Mouse (Mus musculus) urinary bladder, adult 2 months (tissue): Measurements from ENCODE around the gene Ak3. TPM values are rescaled to one million over a fixed set of nuclear protein-coding genes. Genes with fewer than 3 reads are reported as not detected.

ENCODE experiments used
- DNase-seq: peaks from one replicate; pipeline ENCODE4 v3.0.0; 2022; ENCODE audit warnings: low spot score
- polyA plus RNA-seq: library from polyadenylated mRNA; depleted of rRNA; stranded (reverse); fragments of >200 nt; gene quantifications from 2 replicates; pipeline ENCODE4 v1.2.3, GENCODE M21; 2012; rRNA removed

Gene Ak3
- polyA plus RNA-seq, 1 experiment = 96.5 TPM

DNA sequence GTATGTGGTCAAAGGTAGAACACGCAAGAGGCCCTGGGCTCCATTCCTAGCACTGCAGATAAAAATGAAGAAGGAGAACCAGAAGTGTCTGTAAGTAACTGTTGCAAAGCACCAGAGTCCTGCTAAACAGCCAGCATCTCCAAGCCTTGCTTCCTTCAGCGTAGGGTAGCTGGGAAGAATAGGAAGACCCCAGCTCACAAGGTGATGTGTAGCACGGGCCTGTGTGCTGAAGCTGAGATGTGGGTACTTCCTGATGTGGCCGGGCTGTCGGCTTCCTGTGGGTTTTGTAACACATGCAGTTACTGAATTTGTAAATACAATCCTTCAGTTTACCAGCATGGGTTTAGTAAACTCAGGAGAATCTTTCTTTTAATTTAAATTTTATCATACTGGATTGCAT lies 52.4 kb downstream of the Ak3 start:
- no peak for DNase-seq

- no peak for DNase-seq
Measured at GRCm38 (mm10) chr19:28994870-28995269, 52.9 kb downstream of the Ak3 start.

GRCm38 (mm10) chr19:28991391-28991790 lies 56.4 kb downstream of the Ak3 start:
- no peak for DNase-seq

GRCm38 (mm10) chr19:28990590-28991221 lies 57.1 kb downstream of the Ak3 start:
- DNase-seq = no peak

- peak; percentile 96 for DNase-seq
Measured at GRCm38 (mm10) chr19:28990194-28990589, 57.6 kb downstream of the Ak3 start, which contains the start of gene Cdc37l1. Gene Cdc37l1 (plus strand): TSS chr19:28990352.

GRCm38 (mm10) chr19:28989515-28989914 lies 58.2 kb downstream of the Ak3 start:
- no peak for DNase-seq

DNA sequence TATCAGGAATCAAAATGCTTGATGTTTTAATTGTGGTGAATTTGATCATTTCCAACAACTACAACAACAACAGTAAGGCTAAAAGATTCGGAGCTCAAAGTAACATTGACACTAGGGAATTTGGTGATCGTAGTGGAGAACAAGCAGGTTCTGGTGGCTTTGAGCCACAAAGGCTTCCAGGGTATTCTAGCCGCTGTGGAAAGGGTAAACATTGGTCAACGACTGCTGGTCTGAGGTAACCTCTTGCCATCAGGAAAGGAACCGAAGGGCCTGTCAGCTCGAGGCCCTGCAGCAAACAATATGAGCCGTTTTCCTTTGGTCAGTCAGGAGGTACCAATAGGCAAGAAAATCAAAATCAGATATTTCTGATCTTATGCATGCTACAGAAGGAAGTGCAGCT lies 65.1 kb downstream of the Ak3 start:
- no peak for DNase-seq

- peak; percentile 72 for DNase-seq
Measured at GRCm38 (mm10) chr19:28974862-28975611, 72.7 kb downstream of the Ak3 start.

Other genes with a start within 250 kb of the Ak3 start
- gene Slc1a1, start 212.9 kb downstream of the Ak3 start, polyA plus RNA-seq = 2.8 and 4.0 TPM in 2 replicates
- 8.3 and 10.2 TPM in 2 replicates for gene Plpp6, start 84.0 kb downstream of the Ak3 start, polyA plus RNA-seq
- gene 4430402I18Rik, start 80.2 kb downstream of the Ak3 start, polyA plus RNA-seq = 3.1 and 3.2 TPM in 2 replicates
- gene Cdc37l1, start 57.6 kb downstream of the Ak3 start, polyA plus RNA-seq = 36.6 and 40.1 TPM in 2 replicates
- 20.6 and 21.5 TPM in 2 replicates for gene Rcl1, start 53.4 kb upstream of the Ak3 start, polyA plus RNA-seq
- 35.5 and 35.8 TPM in 2 replicates for gene Jak2, start 203.9 kb upstream of the Ak3 start, polyA plus RNA-seq